Mouse (Mus musculus) forebrain, postnatal 0 days (tissue): ENCODE results near the gene Lpcat3. TPM values are rescaled to one million over a fixed set of nuclear protein-coding genes. Genes with fewer than 3 reads are reported as not detected.

ENCODE experiments used
- ATAC-seq: fragments of 200-750 bp; cut with Nextera tagmentation; 2 replicates; pipeline ENCODE4 v1.8.0; 2017; ENCODE audit warnings: mild to moderate bottlenecking, moderate library complexity
- DNase-seq: peaks from one replicate; pipeline ENCODE4 v3.0.0-alpha.2; 2015
- H3K27ac ChIP-seq: fragments of 300-500 bp; sonication (generic); 2 replicates; pipeline ENCODE4 v1.5.1; 2014; ENCODE audit warnings: low read depth, mild to moderate bottlenecking, antibody characterized with exemption, low read length, moderate library complexity, mixed read lengths
- H3K27me3 ChIP-seq: fragments of 300-500 bp; sonication (generic); 2 replicates; pipeline ENCODE4 v1.6.1; 2014; ENCODE audit warnings: mild to moderate bottlenecking, low read length, mixed read lengths; ENCODE audit not compliant: insufficient read depth
- H3K36me3 ChIP-seq: fragments of 300-500 bp; sonication (generic); 2 replicates; pipeline ENCODE4 v1.6.1; 2014; ENCODE audit warnings: mild to moderate bottlenecking, moderate library complexity; ENCODE audit not compliant: insufficient read depth
- H3K4me1 ChIP-seq: fragments of 300-500 bp; sonication (generic); 2 replicates; pipeline ENCODE4 v1.6.1; 2014; ENCODE audit warnings: antibody characterized with exemption; ENCODE audit not compliant: insufficient read depth
- H3K4me2 ChIP-seq: fragments of 300-500 bp; sonication (generic); 2 replicates; pipeline ENCODE4 v1.6.1; 2014; ENCODE audit warnings: low read depth, mild to moderate bottlenecking, moderate library complexity
- H3K4me3 ChIP-seq: fragments of 300-500 bp; sonication (generic); 2 replicates; pipeline ENCODE4 v1.5.1; 2014; ENCODE audit warnings: low read depth, low read length, mixed read lengths
- H3K9ac ChIP-seq: fragments of 300-500 bp; sonication (generic); 2 replicates; pipeline ENCODE4 v1.6.1; 2014; ENCODE audit warnings: mild to moderate bottlenecking
- H3K9me3 ChIP-seq: fragments of 300-500 bp; sonication (generic); 2 replicates; pipeline ENCODE4 v1.6.1; 2016; ENCODE audit warnings: low read length
- CTCF ChIP-seq: sonication (generic); IDR thresholded peaks from 2 replicates; pipeline ENCODE4 v1.5.1; 2016; ENCODE audit warnings: antibody characterized with exemption, control low read depth, low read depth
- WGBS: fragments of 180-500 bp; shearing (Covaris S2); extraction: QIAGEN DNeasy Blood & Tissue Kit; methylation state at CpG from one replicate; pipeline ENCODE4 v1.1.7; 2014; 5-methylcytosine and 5-hydroxymethylcytosine counted together
- polyA plus RNA-seq: library from polyadenylated mRNA; unstranded; fragments of >200 nt; fragmentation: Nextera tagmentation; extraction: Ambion mirVana; gene quantifications from 2 replicates; pipeline ENCODE4 v1.2.1, GENCODE M21; 2015
- total RNA-seq: library from RNA; depleted of rRNA; stranded (reverse); fragments of >200 nt; gene quantifications from 2 replicates; pipeline ENCODE4 v1.2.3, GENCODE M21; 2014

The Lpcat3 gene
- total and polyA plus RNA-seq, 2 experiments from 2014 or later = 35.6 to 41.3 TPM

DNA sequence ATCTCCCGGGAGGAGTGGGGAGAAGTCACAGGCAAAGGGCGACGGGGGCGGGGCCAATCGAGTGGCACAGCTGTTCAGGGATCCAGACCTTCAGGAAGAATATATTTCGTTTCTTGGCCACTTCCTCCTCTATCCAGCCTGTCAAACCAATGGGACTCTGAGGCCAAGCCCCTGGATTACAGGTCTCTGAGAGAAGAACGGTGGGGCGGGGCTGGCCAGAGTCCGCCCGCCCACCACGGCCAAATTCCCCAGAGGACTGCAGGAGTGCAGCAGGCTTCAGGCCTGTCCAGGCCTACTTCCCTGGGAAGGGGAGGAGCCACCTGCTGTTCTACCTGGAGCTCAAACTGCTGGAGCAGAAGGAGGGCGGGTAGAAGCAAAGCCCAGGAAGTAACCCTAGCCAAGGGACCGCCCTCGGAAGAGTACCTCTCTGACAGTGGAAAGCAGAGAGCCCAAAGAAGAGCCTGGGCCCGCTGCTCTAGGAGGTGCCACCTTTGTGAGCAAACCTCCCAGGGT is 75.7 kb downstream of the Lpcat3 start, which contains the start of gene Ptpn6:
TSS of gene Ptpn6 (minus strand) at position 204 of the 513 bp plus-strand sequence.
- no peaks in the 10 kb centered on the region for H3K27me3 ChIP-seq
- DNase-seq (no peak), ATAC-seq (no peak)
- no peak for TF ChIP-seq CTCF
- 0 out of 2 replicates have a peak within 1 kb of the TSS, but pooled peaks have one; percentile 97 for H3K9ac ChIP-seq
- H3K4me3 ChIP-seq = no peak within 1 kb of the TSS
- no peaks in the 10 kb centered on the region for H3K9me3 ChIP-seq
- peaks cover 14% of the 10 kb centered on the region for H3K36me3 ChIP-seq
- 28% methylated on average over 15 of the region's 15 CpGs for WGBS
- no peak within 1 kb of the TSS for H3K27ac ChIP-seq
- peak within 1 kb of the TSS; percentile 83; the same call in 1 of the 2 replicates for H3K4me2 ChIP-seq
- H3K4me1 ChIP-seq = peaks cover 6% of the 10 kb centered on the region; the same call in 1 of the 2 replicates

DNA sequence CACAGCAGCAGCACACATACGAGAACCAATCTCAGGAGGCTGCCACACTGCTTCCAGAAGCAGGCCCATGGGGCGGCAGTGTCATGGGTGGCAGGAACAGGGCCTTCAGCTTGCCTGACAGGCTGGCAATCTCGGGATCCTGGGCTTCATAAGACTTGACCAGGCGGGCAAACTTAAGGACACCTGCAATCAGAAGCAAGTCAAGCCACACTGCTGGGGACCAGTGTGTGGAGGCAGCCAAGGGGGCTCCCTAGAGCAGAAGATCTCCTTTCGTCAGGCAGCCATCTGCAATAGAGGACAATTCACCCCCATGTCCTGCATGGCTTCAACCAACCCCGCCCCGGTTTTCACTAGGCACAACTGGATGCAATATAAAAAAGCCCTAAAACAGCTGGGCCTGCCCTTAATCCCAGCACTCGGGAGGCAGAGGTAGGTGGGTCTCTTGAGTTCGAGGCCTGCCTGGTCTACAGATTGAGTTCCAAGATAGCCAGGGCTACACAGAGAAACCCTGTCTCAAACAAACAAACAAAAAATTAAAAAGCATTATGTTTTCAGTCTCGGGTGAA is 76.5 kb downstream of the Lpcat3 start:
- Histone ChIP-seq H3K36me3 (peaks cover 20% of the 10 kb centered on the region), H3K9ac (0 out of 2 replicates have a peak overlapping the region, but pooled peaks have one; percentile 97), H3K4me2 (peak overlapping the region; percentile 83; the same call in 1 of the 2 replicates), H3K4me3 (no peak overlapping the region), H3K4me1 (peaks cover 6% of the 10 kb centered on the region; the same call in 1 of the 2 replicates), H3K27ac (no peak overlapping the region), H3K27me3 (no peaks in the 10 kb centered on the region), H3K9me3 (no peaks in the 10 kb centered on the region)
- TF ChIP-seq CTCF = no peak
- no peak for ATAC-seq
- no peak for DNase-seq
- 87% methylated on average over 10 of the region's 10 CpGs for WGBS

DNA sequence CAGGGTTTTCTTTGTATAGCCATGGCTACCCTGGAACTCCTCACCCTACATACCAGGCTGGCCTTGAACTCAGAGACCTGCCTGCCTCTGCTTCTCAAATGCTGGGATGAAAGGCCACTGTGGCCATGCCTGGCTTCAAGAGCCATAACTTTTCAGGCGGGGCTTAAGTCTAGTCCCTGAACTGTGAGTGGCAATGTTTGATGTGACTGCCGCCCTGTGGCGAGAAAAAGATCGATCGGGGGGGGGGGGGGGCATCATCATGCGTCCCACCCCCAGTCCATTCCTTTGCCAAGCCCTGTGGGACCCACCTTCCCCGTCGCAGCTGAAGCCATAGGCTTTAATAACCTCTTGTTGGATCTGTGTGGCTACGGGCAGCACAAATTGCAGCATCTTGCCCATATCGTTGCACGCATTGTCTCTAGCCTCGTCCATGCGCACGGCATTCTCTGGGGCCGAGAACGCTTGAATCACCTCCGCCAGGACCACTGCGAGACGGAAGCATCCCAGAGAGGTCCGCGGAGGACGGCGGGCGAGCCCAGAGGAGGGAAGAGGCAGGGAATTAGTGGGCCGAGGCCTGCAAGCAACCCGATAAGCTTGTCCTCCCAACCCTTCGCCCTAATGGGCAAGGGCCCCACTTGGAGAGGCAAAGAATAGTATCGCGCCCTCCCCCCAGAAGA is 77.5 kb downstream of the Lpcat3 start:
- Histone ChIP-seq H3K4me2 (peak overlapping the region; percentile 83), H3K36me3 (peaks cover 26% of the 10 kb centered on the region), H3K9ac (peak overlapping the region; percentile 97), H3K27ac (peak overlapping the region; percentile 100), H3K9me3 (no peaks in the 10 kb centered on the region), H3K27me3 (no peaks in the 10 kb centered on the region), H3K4me1 (peaks cover 6% of the 10 kb centered on the region; the same call in 1 of the 2 replicates), H3K4me3 (peak overlapping the region; percentile 69)
- peak; percentile 74 for TF ChIP-seq CTCF
- under 1% methylated on average over 29 of the region's 29 CpGs for WGBS
- DNase-seq (peak; percentile 80), ATAC-seq (peak; percentile 28)

GRCm38 (mm10) chr6:124740888-124741761 is 78.3 kb downstream of the Lpcat3 start, which contains the start of gene Grcc10:
Gene Grcc10 (minus strand): TSS chr6:124741374.
- ATAC-seq (peak; percentile 88), DNase-seq (peak; percentile 94)
- Histone ChIP-seq H3K4me3 (peak within 1 kb of the TSS; percentile 69), H3K27me3 (no peaks in the 10 kb centered on the region), H3K9ac (peak within 1 kb of the TSS; percentile 97), H3K4me2 (peak within 1 kb of the TSS; percentile 83), H3K4me1 (peaks cover 6% of the 10 kb centered on the region; the same call in 1 of the 2 replicates), H3K27ac (peak within 1 kb of the TSS; percentile 100), H3K9me3 (no peaks in the 10 kb centered on the region), H3K36me3 (peaks cover 26% of the 10 kb centered on the region)
- peak; percentile 15; the same call in 1 of the 2 replicates for TF ChIP-seq CTCF
- under 1% methylated on average over 41 of the region's 41 CpGs for WGBS

DNA sequence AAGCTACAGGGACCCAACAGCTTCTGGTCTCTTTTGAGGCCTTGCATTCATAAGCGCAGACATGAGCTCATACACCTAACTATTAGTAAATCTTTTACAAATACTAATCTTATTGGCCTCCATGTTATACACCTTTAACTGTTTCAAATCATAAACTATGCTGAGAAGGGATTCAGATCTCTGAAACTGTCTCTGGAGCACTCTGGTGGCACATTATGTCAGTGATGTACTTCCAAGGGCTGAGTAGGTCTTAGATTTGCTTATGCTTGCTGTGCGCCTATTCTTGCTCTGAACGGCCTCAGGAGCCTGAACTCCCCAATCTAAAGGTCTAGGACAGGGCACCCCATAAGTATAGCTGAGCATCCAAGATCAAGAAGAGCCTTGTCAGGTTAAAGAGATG is 79.0 kb downstream of the Lpcat3 start:
- peak overlapping the region; percentile 83 for H3K4me2 ChIP-seq
- no peak for TF ChIP-seq CTCF
- WGBS = 62% methylated on average over 3 of the region's 3 CpGs
- H3K4me1 ChIP-seq = peaks cover 6% of the 10 kb centered on the region; the same call in 1 of the 2 replicates
- H3K9ac ChIP-seq = peak overlapping the region; percentile 97
- H3K9me3 ChIP-seq = no peaks in the 10 kb centered on the region
- ATAC-seq (no peak), DNase-seq (peak; percentile 11)
- peak overlapping the region; percentile 69 for H3K4me3 ChIP-seq
- H3K27ac ChIP-seq = peak overlapping the region; percentile 100
- H3K36me3 ChIP-seq = peaks cover 29% of the 10 kb centered on the region
- no peaks in the 10 kb centered on the region for H3K27me3 ChIP-seq

DNA sequence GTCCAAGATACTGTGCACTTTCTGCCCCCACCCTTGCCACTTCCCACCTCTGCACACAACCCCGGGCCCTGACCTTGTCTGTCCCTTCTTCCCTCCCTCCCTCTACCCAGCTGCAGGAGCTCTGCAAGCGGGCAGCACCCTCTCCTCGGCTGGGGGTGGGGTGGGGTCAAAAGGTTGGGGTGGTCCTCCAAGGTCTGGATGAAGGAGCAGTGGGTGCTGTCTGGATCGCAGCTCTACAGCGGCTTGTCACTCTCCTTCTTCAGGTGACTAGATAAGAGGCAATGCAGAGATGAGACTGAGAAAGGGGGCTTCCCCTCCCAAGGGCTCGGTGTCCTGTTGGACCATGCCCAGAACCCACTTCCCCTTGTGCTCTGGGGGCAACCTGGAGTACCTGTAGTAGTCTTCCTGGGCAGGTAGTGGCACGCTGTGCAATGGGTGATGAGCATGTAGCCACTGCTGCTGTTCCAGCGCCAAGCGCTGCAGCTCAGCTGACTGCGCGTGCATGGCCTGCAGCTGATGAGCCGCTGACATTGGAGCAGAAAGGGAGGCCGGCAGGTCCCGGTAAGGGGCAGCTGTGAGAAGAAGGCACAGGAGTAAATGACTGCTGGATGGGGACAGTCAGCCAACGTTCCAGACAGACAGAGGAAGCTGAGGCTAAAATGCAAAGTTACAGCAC is 80.2 kb downstream of the Lpcat3 start:
- 93% methylated on average over 15 of the region's 15 CpGs for WGBS
- no peak for TF ChIP-seq CTCF
- Histone ChIP-seq H3K9me3 (no peaks in the 10 kb centered on the region), H3K4me1 (peaks cover 6% of the 10 kb centered on the region; the same call in 1 of the 2 replicates), H3K9ac (no peak overlapping the region), H3K27ac (no peak overlapping the region), H3K36me3 (peaks cover 40% of the 10 kb centered on the region), H3K4me2 (no peak overlapping the region), H3K27me3 (no peaks in the 10 kb centered on the region), H3K4me3 (no peak overlapping the region)
- ATAC-seq (no peak), DNase-seq (no peak)
